Mouse (Mus musculus): ENCODE measurements at regions not wholly inside any gene's neighbourhood (a gene's known extent, or its start where the extent isn't known, plus 50 kb on each side); places are given as distances from the start of the nearest gene placed in this dataset.

DNA sequence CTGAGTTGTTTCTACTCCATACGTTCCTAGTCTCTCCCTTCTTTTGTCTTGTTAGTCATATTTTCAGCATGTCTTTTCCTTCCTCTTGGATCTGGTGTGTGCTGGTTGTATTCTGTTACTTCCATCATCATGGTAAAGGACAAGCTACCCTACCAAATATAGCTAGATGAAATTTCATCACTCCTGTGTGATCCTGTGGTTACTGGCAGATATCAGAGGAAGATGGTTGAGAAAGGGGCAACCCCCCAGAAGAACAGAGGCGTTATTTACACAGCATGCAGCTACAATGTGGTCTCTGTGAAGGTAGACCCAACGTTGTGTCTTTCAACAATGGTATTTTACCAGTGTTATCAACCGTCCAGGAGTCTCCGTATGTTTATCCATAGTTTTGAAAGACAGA, 52.8 kb upstream of the Adgrl4 start:
- no peak for TF ChIP-seq CTCF (IDR thresholded peaks at IDR 0.05)
- no peak for TF ChIP-seq EP300 (IDR thresholded peaks at IDR 0.05)

All from lung, postnatal 0 days (tissue).